Mouse (Mus musculus): ENCODE measurements around the gene Dhx58.

Dhx58 gene

DNA sequence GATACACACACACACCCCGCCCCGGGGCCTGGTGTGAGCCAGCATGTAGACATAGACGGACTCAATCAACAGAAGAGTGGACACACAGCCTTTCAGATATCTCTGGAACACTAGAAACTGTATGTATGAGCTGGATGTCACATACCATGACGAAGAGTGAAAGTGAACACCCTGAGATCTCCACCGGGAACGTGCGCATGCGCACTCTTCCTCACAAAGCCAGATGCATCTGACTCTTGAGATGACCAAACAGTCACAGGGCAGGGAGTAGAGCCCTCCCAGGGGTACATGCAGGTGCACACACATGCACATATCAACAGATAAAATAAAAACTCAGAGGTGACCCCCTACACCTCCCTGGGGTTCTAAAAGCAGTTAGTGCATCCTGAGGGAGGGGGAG, 55.7 kb downstream of the Dhx58 start:
- DNase-seq (ENCODE audit: low read depth in 1 of 2, low spot score in 2 of 2): no peak

DNA sequence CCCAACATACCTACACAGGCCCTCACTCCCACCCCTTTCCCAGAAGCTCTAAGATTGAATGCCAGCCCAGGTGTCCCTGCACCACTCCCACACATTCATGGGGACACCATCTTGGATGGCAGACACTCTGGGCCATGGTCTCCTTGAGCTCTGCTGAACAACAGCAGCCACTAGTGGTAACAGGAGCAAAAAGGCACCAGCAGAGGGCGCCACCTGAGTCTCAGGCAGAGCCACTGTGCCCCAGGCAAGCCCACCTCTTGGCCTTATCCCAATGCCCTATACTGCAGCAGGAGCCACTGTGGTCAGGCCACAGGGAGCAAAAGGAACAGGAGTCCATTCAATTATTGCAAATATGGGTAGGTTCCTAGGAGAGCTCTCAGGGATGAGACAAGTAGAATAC, 57.8 kb downstream of the Dhx58 start:
- peak in 1 of 2 experiments; percentile 28 for DNase-seq (ENCODE audit: low read depth in 1 of 2, low spot score in 2 of 2)

Data from monocyte, adult 2 months (primary cell).